Mouse (Mus musculus): ENCODE measurements around the gene Ptprm.

Gene Ptprm

GRCm38 (mm10) chr17:67226991-67227390, 127.3 kb downstream of the Ptprm start:
- DNase-seq (ENCODE audit: low read depth, low spot score) = no peak

DNA sequence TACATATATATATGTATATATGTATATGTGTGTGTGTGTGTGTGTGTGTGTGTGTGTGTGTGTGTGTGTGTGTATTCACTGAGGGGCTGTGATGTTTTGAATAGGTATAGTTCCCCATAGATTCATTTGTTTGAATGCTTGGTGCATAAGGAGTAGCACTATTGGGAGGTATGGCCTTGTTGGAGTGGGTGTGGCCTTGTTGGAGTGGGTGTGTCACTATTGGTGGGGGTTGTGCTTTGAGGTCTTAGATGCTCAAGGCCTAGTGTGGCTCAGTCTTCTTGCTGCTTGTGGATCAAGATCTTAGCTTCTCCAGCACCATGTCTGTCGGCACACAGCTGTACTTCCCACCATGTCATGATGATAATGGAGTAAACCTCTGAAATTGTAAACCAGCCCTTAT, 138.9 kb downstream of the Ptprm start:
- no peak for DNase-seq (ENCODE audit: low read depth, low spot score)

- no peak for DNase-seq (ENCODE audit: low read depth, low spot score)
Observed at GRCm38 (mm10) chr17:67213711-67214110, 140.5 kb downstream of the Ptprm start.

DNA sequence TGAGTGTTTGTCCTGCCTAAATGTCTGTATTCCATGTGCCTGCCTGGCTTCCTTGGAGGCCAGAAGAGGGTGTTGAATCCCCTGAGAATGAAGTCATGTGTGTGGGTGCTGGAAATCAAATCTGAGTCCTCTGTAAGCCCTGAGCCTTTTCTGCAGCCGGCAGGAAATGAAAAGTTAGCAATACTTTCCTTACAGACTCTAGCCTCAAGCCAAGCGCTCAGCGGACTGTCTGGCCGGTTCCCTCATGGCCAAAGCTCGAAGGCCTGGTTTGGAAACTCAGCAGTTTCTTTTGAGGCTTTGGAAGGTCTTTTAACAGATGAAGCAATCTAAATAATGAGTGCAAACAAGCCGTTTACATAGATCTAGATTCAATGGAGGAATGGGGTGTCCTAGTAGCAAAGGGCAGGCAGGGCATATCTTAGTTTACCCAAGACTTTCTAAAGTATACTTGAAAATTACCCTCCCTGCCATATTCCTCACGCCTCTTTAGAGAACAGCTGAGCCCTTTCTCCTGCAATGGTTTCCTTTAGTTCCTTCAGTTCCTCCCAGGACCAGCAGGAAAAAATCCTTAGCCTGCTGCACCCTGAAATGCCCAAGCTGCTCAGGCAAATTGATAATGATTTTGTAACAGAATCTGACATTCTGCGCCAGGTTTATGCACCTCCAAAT, 144.4 kb downstream of the Ptprm start:
- DNase-seq (ENCODE audit: low read depth, low spot score) = no peak

GRCm38 (mm10) chr17:67208600-67208999, 145.7 kb downstream of the Ptprm start:
- no peak for DNase-seq (ENCODE audit: low read depth, low spot score)

DNA sequence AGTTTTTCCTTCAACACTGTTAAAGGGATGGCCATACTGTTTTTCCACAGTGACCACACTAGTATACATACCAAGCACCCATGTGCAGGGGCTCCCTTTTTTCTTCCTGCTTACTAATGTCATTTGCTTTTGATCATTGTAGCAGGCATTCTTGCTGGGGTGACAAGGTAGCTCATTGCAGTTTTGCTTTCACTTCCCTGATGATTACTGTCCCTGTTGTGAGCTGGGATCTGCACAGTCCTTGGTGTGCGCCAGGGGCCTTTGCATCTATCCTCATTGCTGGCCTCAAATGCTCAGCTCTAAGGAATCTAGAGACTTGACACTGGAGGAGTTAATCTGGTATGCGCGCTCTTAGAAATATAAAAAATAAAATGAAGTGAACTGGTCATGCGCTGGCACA, 147.3 kb downstream of the Ptprm start:
- DNase-seq (ENCODE audit: low read depth, low spot score) = no peak

DNA sequence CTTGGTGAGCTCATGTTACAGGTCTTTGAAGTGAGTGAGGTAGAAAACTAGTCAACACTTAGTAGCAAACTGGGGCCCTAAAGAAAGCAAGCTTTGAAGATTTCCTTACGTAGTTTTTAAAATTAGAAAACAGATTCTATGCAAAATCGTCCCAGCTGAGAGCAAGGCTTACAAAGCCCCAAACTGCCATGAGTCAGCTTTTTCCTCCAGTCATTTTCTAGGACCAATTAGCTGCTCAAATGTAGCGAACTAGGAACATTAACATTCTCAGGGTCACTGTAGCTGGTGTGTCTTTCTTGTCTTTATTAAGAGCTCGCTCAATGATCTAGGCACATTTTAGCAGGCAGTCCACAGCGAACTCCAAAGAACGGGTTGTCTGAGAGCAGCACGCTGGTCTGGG, 153.1 kb downstream of the Ptprm start:
- DNase-seq (ENCODE audit: low read depth, low spot score) = no peak

DNA sequence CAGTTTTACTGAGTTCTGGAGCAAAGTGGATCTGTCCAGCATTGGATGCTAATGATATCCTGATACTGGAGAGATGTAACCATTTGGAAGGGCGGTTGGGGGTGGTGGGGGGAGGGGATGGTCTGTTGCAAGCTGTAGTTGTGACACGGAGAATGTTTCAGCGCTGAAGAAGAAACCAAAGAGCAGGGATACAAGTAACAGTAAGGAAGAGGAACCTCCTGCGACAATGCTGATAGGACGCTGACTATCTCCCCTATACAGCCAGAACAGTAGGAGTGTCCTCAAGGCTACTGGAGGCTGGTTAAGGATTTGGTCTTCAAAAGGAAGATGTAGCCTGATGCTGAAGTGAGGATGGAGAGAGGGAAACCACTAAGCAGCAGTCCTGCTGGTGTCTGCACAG, 160.5 kb downstream of the Ptprm start:
- DNase-seq (ENCODE audit: low read depth, low spot score) = no peak

- DNase-seq (ENCODE audit: low read depth, low spot score) = no peak
Observed at GRCm38 (mm10) chr17:67188514-67188913, 165.7 kb downstream of the Ptprm start.

- DNase-seq (ENCODE audit: low read depth, low spot score) = no peak
Observed at GRCm38 (mm10) chr17:67186879-67187278, 167.4 kb downstream of the Ptprm start.

GRCm38 (mm10) chr17:67185942-67186341, 168.3 kb downstream of the Ptprm start:
- no peak for DNase-seq (ENCODE audit: low read depth, low spot score)

- no peak for DNase-seq (ENCODE audit: low read depth, low spot score)
Observed at GRCm38 (mm10) chr17:67179446-67179845, 174.8 kb downstream of the Ptprm start.

- no peak for DNase-seq (ENCODE audit: low read depth, low spot score)
Observed at GRCm38 (mm10) chr17:67178686-67179265, 175.5 kb downstream of the Ptprm start.

DNA sequence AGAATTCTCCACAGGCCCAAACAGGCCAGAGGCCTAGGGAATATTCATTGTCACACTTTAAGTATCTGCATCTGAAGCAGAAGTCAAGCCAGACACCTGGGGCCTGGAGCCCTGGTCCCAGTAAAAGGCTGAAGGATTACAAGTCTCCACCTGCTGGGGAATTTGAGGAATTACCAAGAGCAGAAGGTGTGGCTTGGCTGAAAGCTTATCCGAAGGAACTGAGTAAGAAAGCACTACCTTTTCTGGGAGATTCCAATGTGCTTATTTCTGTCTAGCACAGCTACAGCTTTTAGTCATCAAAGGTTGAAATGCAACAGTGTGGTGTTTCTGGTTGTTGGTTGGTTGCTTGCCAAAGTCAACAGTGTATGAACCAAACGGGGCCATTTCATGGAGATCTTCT, 178.4 kb downstream of the Ptprm start:
- peak; percentile 12 for DNase-seq (ENCODE audit: low read depth, low spot score)

GRCm38 (mm10) chr17:67171353-67171752, 182.9 kb downstream of the Ptprm start:
- DNase-seq (ENCODE audit: low read depth, low spot score) = peak; percentile 43

DNA sequence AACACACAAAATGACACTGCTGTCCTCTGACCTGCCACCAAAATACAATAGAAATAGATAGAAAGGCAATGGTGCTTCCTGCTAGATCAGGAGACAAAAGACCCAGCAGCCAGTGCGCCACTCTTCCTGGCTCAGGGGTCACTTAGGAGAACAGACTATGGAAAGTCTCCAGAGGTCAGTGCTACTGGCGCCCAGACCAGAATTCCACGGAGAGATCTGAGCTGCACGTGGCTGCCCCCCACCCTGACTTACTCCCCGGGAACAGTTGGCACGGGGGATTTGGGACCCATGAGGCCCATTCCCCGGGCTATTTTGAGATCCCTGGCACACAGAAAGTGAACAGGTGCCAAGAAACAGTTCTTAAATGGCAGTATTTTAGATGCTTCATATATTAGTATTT, 183.6 kb downstream of the Ptprm start:
- peak; percentile 13 for DNase-seq (ENCODE audit: low read depth, low spot score)

DNA sequence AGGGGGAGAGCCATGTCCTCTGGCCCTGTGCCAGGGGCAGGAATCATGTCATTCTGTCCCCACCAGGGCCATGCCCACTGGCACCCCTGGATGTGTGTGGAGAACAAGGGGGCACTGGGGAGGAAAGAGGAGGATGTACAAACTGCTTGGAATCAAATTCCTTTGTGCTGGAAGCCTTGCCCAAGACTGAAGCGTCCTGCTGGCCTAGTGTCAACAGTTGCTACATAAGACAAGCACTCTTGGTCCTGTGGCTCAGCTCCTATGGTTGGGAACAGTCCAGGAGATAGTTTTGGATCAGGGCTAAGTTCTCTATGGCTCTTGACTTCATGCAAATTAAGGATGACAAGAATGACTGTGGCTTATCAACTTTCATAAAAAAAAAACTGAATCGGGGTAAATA, 188.4 kb downstream of the Ptprm start:
- DNase-seq (ENCODE audit: low read depth, low spot score) = peak; percentile 20

DNA sequence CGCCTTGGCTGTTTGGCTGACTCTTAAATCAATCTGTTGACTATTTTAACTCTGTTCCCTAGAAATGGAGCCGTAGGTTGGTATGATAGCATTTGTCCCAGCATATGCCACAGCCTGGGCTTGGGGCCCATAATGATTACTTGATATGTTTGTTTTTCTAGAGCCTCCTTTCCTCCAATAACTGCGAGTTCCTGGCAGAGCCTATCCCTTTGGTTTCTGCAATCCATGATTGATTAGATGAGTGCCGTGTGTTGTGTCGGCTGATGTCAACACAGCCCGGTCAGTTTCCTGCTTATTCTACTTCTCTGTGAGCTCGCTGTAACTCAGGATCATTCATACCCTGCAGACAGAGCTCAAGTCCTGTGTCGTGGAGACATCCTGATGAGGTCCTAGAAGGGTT, 194.6 kb downstream of the Ptprm start:
- peak; percentile 10 for DNase-seq (ENCODE audit: low read depth, low spot score)

GRCm38 (mm10) chr17:67157089-67157752, 197.0 kb downstream of the Ptprm start:
- no peak for DNase-seq (ENCODE audit: low read depth, low spot score)

DNA sequence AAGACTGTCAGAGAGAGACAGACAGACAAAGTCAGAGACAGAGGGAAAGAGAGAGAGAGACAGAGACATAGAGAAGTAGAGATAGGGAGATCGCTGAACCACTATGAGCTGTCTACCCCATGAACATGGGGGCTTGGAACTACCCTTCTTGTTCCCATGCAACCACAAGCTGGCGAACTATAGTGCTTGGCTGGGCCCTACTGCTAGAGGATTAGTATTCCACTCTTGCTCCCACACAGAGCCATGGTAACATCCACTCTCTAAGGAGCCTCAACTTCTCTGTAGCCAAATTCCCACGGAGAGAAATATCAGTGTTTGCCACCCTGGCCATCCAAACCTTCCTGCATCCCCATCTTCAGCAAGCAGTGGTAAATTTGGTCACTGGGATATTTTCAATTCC, 202.0 kb downstream of the Ptprm start:
- DNase-seq (ENCODE audit: low read depth, low spot score) = no peak

DNA sequence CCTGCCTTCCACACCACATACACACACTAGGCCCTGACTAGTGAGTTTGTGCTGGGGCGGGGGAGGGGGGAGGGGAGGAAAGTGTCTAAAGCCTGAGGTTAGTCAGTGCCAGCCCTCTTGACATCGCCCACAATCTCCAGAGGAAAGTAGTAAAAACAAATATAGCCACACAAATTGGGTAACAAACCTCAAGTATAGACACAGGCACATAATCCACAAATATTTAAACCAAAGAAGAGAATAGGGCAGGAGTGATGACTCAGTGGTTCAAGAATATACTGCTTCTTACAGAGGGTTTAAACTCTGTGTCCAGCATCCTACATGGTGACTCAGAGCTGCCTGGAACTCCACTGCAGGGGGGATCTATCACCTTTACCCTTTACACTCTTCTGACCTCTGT, 203.8 kb downstream of the Ptprm start:
- DNase-seq (ENCODE audit: low read depth, low spot score) = no peak

DNA sequence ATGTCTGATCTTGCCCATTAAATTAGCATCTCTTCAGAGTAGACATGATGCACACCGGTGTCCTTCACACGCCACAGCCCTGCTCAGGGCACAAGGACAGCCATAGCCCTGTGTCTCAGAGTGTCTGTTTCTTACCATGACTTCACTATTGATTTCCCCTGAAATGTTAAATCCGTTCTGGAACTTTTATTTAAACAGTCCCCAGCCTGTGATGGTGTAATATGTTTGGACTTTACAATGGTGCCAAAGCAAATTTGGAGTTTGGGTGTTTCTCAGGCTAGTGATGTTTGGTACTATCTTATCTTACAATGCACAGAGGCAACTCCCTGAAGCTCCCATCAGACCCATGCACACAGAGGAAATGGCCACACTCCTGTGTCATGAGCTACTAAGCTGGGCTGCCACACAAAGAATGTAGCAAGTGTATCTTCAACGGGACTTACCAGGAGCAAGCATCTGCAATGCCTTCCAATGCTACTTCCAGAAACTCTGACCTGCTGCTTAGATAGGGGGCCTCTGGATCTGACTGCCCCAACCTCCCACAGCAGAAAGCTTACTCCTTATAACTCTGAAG, 212.0 kb downstream of the Ptprm start:
- DNase-seq (ENCODE audit: low read depth, low spot score) = no peak

GRCm38 (mm10) chr17:67140502-67140901, 213.8 kb downstream of the Ptprm start:
- no peak for DNase-seq (ENCODE audit: low read depth, low spot score)

Measured in skeletal muscle tissue, adult 2 months (tissue).